Mouse (Mus musculus): ENCODE results near the gene Eif3k. TPM values are rescaled to one million over a fixed set of nuclear protein-coding genes. Genes with fewer than 3 reads are reported as not detected.

Eif3k gene
- polyA plus RNA-seq, 1 experiment from 2014 or later, result 467 TPM

- Histone ChIP-seq H3K27ac (peak overlapping the region; percentile 84), H3K4me3 (replicated peaks; ENCODE audit: low read depth, low read length) (no peak overlapping the region), H3K36me3 (ENCODE audit: insufficient read depth, low read length) (no peaks in the 10 kb centered on the region), H3K9ac (ENCODE audit: low read depth, low read length) (no peak overlapping the region; the same call in 1 of the 2 replicates), H3K4me1 (replicated peaks; ENCODE audit: insufficient read depth, low read length) (peaks cover 60% of the 10 kb centered on the region), H3K27me3 (ENCODE audit: insufficient read depth, low read length) (no peaks in the 10 kb centered on the region), H3K9me3 (replicated peaks; ENCODE audit: low read length) (no peaks in the 10 kb centered on the region), H3K4me2 (ENCODE audit: low read length) (no peak overlapping the region)
- WGBS, result 39% methylated on average over 7 of the region's 7 CpGs
- ATAC-seq (replicated peaks; ENCODE audit: low FRiP score, low read depth), result no peak
- TF ChIP-seq CTCF (IDR thresholded peaks at IDR 0.05; ENCODE audit: low read depth), result no peak
- DNase-seq (ENCODE audit: low spot score), result no peak
These were observed 42.1 kb downstream of the Eif3k start for GRCm38 (mm10) chr7:28939418-28940183.

DNA sequence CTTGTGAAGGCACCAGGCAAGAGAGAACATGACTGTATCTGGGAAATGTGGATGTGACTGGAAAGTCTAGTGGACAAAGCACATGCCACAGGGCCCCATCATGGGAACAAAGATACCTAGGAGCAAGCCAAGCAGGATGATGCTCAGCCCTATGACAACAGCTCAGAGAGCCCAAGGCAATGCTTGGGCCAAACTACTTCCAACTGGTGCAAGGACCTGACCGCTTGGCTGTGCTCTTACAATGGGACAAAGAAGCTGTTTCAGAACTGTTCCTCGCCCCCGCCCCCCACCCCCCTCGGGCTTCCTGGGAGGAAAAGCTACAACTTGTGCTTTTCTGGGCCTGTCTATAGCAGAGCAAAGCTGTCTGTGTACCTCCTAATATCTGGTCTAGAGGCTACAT is 43.0 kb downstream of the Eif3k start:
- Histone ChIP-seq H3K4me2 (ENCODE audit: low read length) (no peak overlapping the region), H3K27me3 (ENCODE audit: insufficient read depth, low read length) (no peaks in the 10 kb centered on the region), H3K4me3 (replicated peaks; ENCODE audit: low read depth, low read length) (no peak overlapping the region), H3K9me3 (replicated peaks; ENCODE audit: low read length) (no peaks in the 10 kb centered on the region), H3K27ac (peak overlapping the region; percentile 84; the same call in 1 of the 2 replicates), H3K9ac (ENCODE audit: low read depth, low read length) (no peak overlapping the region), H3K4me1 (replicated peaks; ENCODE audit: insufficient read depth, low read length) (peaks cover 64% of the 10 kb centered on the region), H3K36me3 (ENCODE audit: insufficient read depth, low read length) (no peaks in the 10 kb centered on the region)
- WGBS, result 66% methylated on average over 4 of the region's 4 CpGs
- ATAC-seq (replicated peaks; ENCODE audit: low FRiP score, low read depth), result no peak
- no peak for DNase-seq (ENCODE audit: low spot score)
- TF ChIP-seq CTCF (IDR thresholded peaks at IDR 0.05; ENCODE audit: low read depth), result no peak

- no peak for DNase-seq (ENCODE audit: low spot score)
- no peak overlapping the region for H3K4me3 ChIP-seq (replicated peaks; ENCODE audit: low read depth, low read length)
- WGBS, result 31% methylated on average over 4 of the region's 4 CpGs
- H3K27me3 ChIP-seq (ENCODE audit: insufficient read depth, low read length), result no peaks in the 10 kb centered on the region
- peaks cover 56% of the 10 kb centered on the region for H3K4me1 ChIP-seq (replicated peaks; ENCODE audit: insufficient read depth, low read length)
- H3K9me3 ChIP-seq (replicated peaks; ENCODE audit: low read length), result no peaks in the 10 kb centered on the region
- no peak for TF ChIP-seq CTCF (IDR thresholded peaks at IDR 0.05; ENCODE audit: low read depth)
- H3K4me2 ChIP-seq (ENCODE audit: low read length), result no peak overlapping the region
- ATAC-seq (replicated peaks; ENCODE audit: low FRiP score, low read depth), result no peak
- H3K9ac ChIP-seq (ENCODE audit: low read depth, low read length), result 0 out of 2 replicates have a peak overlapping the region, but pooled peaks have one; percentile 5
- H3K27ac ChIP-seq, result peak overlapping the region; percentile 75
- H3K36me3 ChIP-seq (ENCODE audit: insufficient read depth, low read length), result no peaks in the 10 kb centered on the region
These were observed 44.9 kb downstream of the Eif3k start for GRCm38 (mm10) chr7:28936787-28937186.

- ATAC-seq (replicated peaks; ENCODE audit: low FRiP score, low read depth), result no peak
- 80% methylated on average over 2 of the region's 2 CpGs for WGBS
- H3K4me1 ChIP-seq (replicated peaks; ENCODE audit: insufficient read depth, low read length), result peaks cover 50% of the 10 kb centered on the region
These were observed 47.8 kb downstream of the Eif3k start for GRCm38 (mm10) chr7:28933825-28934224.

DNA sequence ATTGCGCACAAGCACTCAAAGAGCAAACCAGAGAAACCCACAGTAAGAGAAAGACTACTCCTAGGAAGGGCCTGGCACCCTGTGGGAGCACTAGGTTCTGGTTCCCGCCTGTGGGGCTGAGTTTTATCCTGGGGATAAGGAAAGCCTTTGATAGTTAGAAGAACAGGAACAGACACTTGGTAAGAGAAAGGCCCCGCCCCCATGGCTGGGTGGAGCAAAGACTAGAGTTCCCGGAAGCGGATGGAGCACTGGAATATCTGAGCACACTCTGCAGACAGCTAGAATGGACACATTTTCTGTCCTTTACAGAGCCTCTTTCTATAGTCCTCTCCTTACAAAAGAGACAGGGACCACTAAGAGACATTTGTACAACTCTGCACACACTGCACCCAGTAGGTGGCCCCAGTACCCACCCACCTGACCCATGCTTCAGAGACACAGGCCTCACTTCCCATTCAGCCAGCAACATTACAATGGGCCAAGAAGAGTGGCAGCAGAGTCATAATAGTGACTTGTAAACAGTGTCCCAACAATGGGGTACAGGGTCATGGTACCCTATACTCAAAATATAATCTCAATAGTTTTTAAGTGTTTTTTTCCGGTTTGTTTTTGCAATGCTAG is 49.1 kb downstream of the Eif3k start:
- ATAC-seq (replicated peaks; ENCODE audit: low FRiP score, low read depth) (no peak), DNase-seq (ENCODE audit: low spot score) (no peak)
- WGBS, result 61% methylated on average over 6 of the region's 6 CpGs
- no peaks in the 10 kb centered on the region for H3K36me3 ChIP-seq (ENCODE audit: insufficient read depth, low read length)
- H3K27ac ChIP-seq, result peak overlapping the region; percentile 86
- H3K4me1 ChIP-seq (replicated peaks; ENCODE audit: insufficient read depth, low read length), result peaks cover 45% of the 10 kb centered on the region
- H3K9me3 ChIP-seq (replicated peaks; ENCODE audit: low read length), result no peaks in the 10 kb centered on the region
- no peak for TF ChIP-seq CTCF (IDR thresholded peaks at IDR 0.05; ENCODE audit: low read depth)
- H3K27me3 ChIP-seq (ENCODE audit: insufficient read depth, low read length), result no peaks in the 10 kb centered on the region
- H3K9ac ChIP-seq (ENCODE audit: low read depth, low read length), result no peak overlapping the region
- H3K4me3 ChIP-seq (replicated peaks; ENCODE audit: low read depth, low read length), result no peak overlapping the region
- no peak overlapping the region for H3K4me2 ChIP-seq (ENCODE audit: low read length)

More at GRCm38 (mm10) chr7:28933825-28934224, 47.8 kb downstream of the Eif3k start:
- no peak overlapping the region for H3K9ac ChIP-seq (ENCODE audit: low read depth, low read length)
- no peaks in the 10 kb centered on the region for H3K36me3 ChIP-seq (ENCODE audit: insufficient read depth, low read length)
- H3K4me2 ChIP-seq (ENCODE audit: low read length), result no peak overlapping the region
- DNase-seq (ENCODE audit: low spot score), result no peak
- TF ChIP-seq CTCF (IDR thresholded peaks at IDR 0.05; ENCODE audit: low read depth), result no peak
- no peaks in the 10 kb centered on the region for H3K27me3 ChIP-seq (ENCODE audit: insufficient read depth, low read length)
- H3K27ac ChIP-seq, result no peak overlapping the region
- no peaks in the 10 kb centered on the region for H3K9me3 ChIP-seq (replicated peaks; ENCODE audit: low read length)
- H3K4me3 ChIP-seq (replicated peaks; ENCODE audit: low read depth, low read length), result no peak overlapping the region

GRCm38 (mm10) chr7:28931695-28932039 is 50.0 kb downstream of the Eif3k start:
- TF ChIP-seq CTCF (IDR thresholded peaks at IDR 0.05; ENCODE audit: low read depth), result no peak
- no peak for DNase-seq (ENCODE audit: low spot score)
- Histone ChIP-seq H3K27me3 (ENCODE audit: insufficient read depth, low read length) (no peaks in the 10 kb centered on the region), H3K4me2 (ENCODE audit: low read length) (no peak overlapping the region), H3K9me3 (replicated peaks; ENCODE audit: low read length) (no peaks in the 10 kb centered on the region), H3K4me1 (replicated peaks; ENCODE audit: insufficient read depth, low read length) (peaks cover 37% of the 10 kb centered on the region), H3K4me3 (replicated peaks; ENCODE audit: low read depth, low read length) (no peak overlapping the region), H3K27ac (peak overlapping the region; percentile 86), H3K9ac (ENCODE audit: low read depth, low read length) (no peak overlapping the region), H3K36me3 (ENCODE audit: insufficient read depth, low read length) (no peaks in the 10 kb centered on the region)
- ATAC-seq (replicated peaks; ENCODE audit: low FRiP score, low read depth), result no peak
- 64% methylated on average over 4 of the region's 4 CpGs for WGBS
